Mouse (Mus musculus) thymus, adult 2 months (tissue): Measurements from ENCODE around the gene Keap1.

ENCODE experiments used
- CTCF ChIP-seq: fragments of 200-500 bp; IDR thresholded peaks from 2 replicates; pipeline ENCODE4 v1.5.1; 2012; ENCODE audit warnings: mild to moderate bottlenecking, control low read depth, low read length, moderate library complexity, borderline replicate concordance; ENCODE audit not compliant: control insufficient read depth, poor library complexity, insufficient read depth; ENCODE audit errors: extremely low read depth
- POLR2A ChIP-seq: fragments of 200-500 bp; IDR thresholded peaks from 2 replicates; pipeline ENCODE4 v1.6.1; 2012; ENCODE audit warnings: mild to moderate bottlenecking, low read length, control low read depth, moderate library complexity; ENCODE audit not compliant: control insufficient read depth, poor library complexity, insufficient read depth; ENCODE audit errors: extremely low read depth

DNA sequence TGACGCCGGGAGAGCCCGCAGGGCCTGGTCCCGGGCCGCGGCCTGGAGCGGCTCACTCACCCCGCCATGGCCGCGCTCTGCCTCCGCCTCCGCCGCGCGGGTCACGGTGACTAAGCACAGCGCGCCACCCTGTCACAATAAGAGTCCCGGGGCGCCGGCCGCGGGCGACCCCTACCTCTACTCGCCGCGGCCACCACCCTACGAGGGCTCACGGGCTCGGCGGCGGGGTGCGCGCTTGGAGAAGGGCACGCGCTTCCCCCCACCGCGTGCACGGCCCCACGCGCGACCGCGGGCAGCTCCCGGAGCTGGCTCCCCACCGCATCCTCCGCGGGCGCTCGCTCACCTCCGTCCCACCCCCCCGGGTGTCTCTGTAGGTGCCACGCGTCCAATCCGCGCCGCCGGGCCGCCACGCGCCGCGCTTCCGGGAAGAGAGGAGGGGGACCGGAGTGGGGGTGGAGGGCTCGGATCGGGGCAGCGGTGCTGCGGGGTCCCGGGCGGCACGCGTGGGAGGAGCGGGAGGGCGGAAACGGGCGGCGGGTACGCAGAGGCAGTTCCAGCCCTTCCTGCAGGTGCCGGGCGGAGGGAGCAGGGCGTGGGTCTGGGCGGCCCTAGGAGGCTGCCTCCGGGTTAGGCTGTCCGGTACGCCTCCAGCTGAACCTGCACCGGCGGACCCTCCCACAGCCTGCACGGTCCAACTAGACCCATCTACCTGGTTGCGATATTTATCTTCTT lies at the start of gene Keap1:
- TF ChIP-seq CTCF (no peak), POLR2A (peak; percentile 63; the same call in 1 of the 2 replicates)
